Mouse (Mus musculus) heart, adult 2 months (tissue): ENCODE measurements at regions not wholly inside any gene's neighbourhood (a gene's known extent, or its start where the extent isn't known, plus 50 kb on each side); places are given as distances from the start of the nearest gene placed in this dataset.
"Not testable (repeated sequence)": the region's sequence is repeated elsewhere in the genome, so short reads cannot be mapped to it uniquely, and the experiment has no call there.

ENCODE experiments used
- DNase-seq, 2 experiments: peaks; one replicate each; pipeline ENCODE4 v3.0.0; 2021
- H3K27ac ChIP-seq: fragments of 200-600 bp; 2 replicates; pipeline ENCODE4 v1.8.1; 2022
- H3K27me3 ChIP-seq: fragments of 200-500 bp; 2 replicates; pipeline ENCODE4 v1.6.1; 2012; ENCODE audit warnings: mild to moderate bottlenecking, low read length, inconsistent platforms, mixed read lengths; ENCODE audit not compliant: control insufficient read depth, insufficient read depth
- H3K36me3 ChIP-seq: fragments of 200-500 bp; 2 replicates; pipeline ENCODE4 v1.6.1; 2012; ENCODE audit warnings: low read length, inconsistent platforms; ENCODE audit not compliant: control insufficient read depth, insufficient read depth
- H3K4me1 ChIP-seq: fragments of 200-500 bp; 2 replicates; pipeline ENCODE4 v1.6.1; 2011; ENCODE audit warnings: low read length; ENCODE audit not compliant: control insufficient read depth, insufficient read depth
- H3K4me3 ChIP-seq: fragments of 200-600 bp; 2 replicates; pipeline ENCODE4 v1.8.1; 2022
- H3K79me2 ChIP-seq: fragments of 200-500 bp; replicated peaks from 2 replicates; pipeline ENCODE4 v1.6.1; 2012; ENCODE audit warnings: mild to moderate bottlenecking, inconsistent platforms, low read length, moderate library complexity, mixed read lengths; ENCODE audit not compliant: control insufficient read depth, insufficient read depth
- H3K9ac ChIP-seq: fragments of 200-500 bp; 2 replicates; pipeline ENCODE4 v1.6.1; 2012; ENCODE audit warnings: low read depth, mild to moderate bottlenecking, control low read depth, inconsistent platforms, low read length, mixed read lengths
- CTCF ChIP-seq: fragments of 200-600 bp; IDR thresholded peaks from 2 replicates; pipeline ENCODE4 v1.8.1; 2022; ENCODE audit warnings: antibody characterized with exemption, mild to moderate bottlenecking, moderate library complexity
- EP300 ChIP-seq: fragments of 200-500 bp; IDR thresholded peaks from 2 replicates; pipeline ENCODE4 v1.6.1; 2011; ENCODE audit warnings: low read depth, low read length, control low read depth; ENCODE audit not compliant: insufficient read depth
- POLR2A ChIP-seq: fragments of 200-500 bp; IDR thresholded peaks from 2 replicates; pipeline ENCODE4 v1.6.1; 2011; ENCODE audit warnings: mild to moderate bottlenecking, low read depth, low read length, control low read depth; ENCODE audit not compliant: insufficient read depth
- WGBS: fragments of 180-500 bp; shearing (Covaris S2); methylation state at CpG from one replicate; pipeline ENCODE4 v1.1.7; 2018; 5-methylcytosine and 5-hydroxymethylcytosine counted together
- intact Hi-C: fragments of 180-260 bp; cut with DNase I; formaldehyde crosslinking; loops from one replicate; pipeline ENCODE4 v1.15.1; 2025

- Histone ChIP-seq H3K79me2 (no peaks in the 10 kb centered on the region), H3K4me3 (no peak overlapping the region), H3K27ac (no peak overlapping the region), H3K9ac (no peak overlapping the region), H3K4me1 (no peaks in the 10 kb centered on the region), H3K36me3 (no peaks in the 10 kb centered on the region), H3K27me3 (no peaks in the 10 kb centered on the region)
- WGBS = 4% methylated on average over 4 of the region's 4 CpGs
- intact Hi-C loops = no loop called here
- TF ChIP-seq EP300 (no peak), CTCF (no peak), POLR2A (no peak)
- no peak for DNase-seq
Observed at GRCm38 (mm10) chr13:79765437-79765838, 1117.7 kb upstream of the Arrdc3 start.

GRCm38 (mm10) chr13:79784991-79785666 is 1098.1 kb upstream of the Arrdc3 start:
- Histone ChIP-seq H3K36me3 (no peaks in the 10 kb centered on the region), H3K27ac (no peak overlapping the region), H3K4me1 (no peaks in the 10 kb centered on the region), H3K79me2 (no peaks in the 10 kb centered on the region), H3K9ac (no peak overlapping the region), H3K27me3 (no peaks in the 10 kb centered on the region), H3K4me3 (no peak overlapping the region)
- no peak for DNase-seq
- WGBS = 72% methylated on average over 1 of the region's 1 CpGs
- no peak for TF ChIP-seq POLR2A
- TF ChIP-seq EP300 = no peak
- no peak for TF ChIP-seq CTCF
- intact Hi-C loops = no loop called here

GRCm38 (mm10) chr13:79801591-79801990 is 1081.6 kb upstream of the Arrdc3 start:
- intact Hi-C loops = no loop called here
- TF ChIP-seq POLR2A = no peak
- TF ChIP-seq EP300 = no peak
- Histone ChIP-seq H3K79me2 (no peaks in the 10 kb centered on the region), H3K4me1 (no peaks in the 10 kb centered on the region), H3K4me3 (no peak overlapping the region), H3K9ac (no peak overlapping the region), H3K36me3 (no peaks in the 10 kb centered on the region), H3K27me3 (no peaks in the 10 kb centered on the region), H3K27ac (no peak overlapping the region)
- no peak for DNase-seq
- 61% methylated on average over 2 of the region's 2 CpGs for WGBS

- TF ChIP-seq EP300 (no peak), POLR2A (no peak), CTCF (no peak)
Observed at GRCm38 (mm10) chr13:79835592-79835991, 1047.6 kb upstream of the Arrdc3 start.

GRCm38 (mm10) chr13:79844800-79845199 is 1038.4 kb upstream of the Arrdc3 start:
- Histone ChIP-seq H3K27ac (no peak overlapping the region), H3K9ac (no peak overlapping the region), H3K79me2 (no peaks in the 10 kb centered on the region), H3K4me1 (no peaks in the 10 kb centered on the region), H3K27me3 (no peaks in the 10 kb centered on the region), H3K4me3 (no peak overlapping the region), H3K36me3 (no peaks in the 10 kb centered on the region)
- whole genome bisulfite sequencing = 51% methylated on average over 2 of the region's 2 CpGs
- peak; percentile 23 for TF ChIP-seq CTCF
- no peak for TF ChIP-seq EP300
- no peak for TF ChIP-seq POLR2A
- intact Hi-C loops = no loop called here
- no peak for DNase-seq

More at GRCm38 (mm10) chr13:79835592-79835991, 1047.6 kb upstream of the Arrdc3 start:
- Histone ChIP-seq H3K9ac (no peak overlapping the region), H3K79me2 (no peaks in the 10 kb centered on the region), H3K27me3 (no peaks in the 10 kb centered on the region), H3K36me3 (no peaks in the 10 kb centered on the region), H3K4me3 (no peak overlapping the region), H3K4me1 (no peaks in the 10 kb centered on the region), H3K27ac (no peak overlapping the region)
- WGBS = 66% methylated on average over 1 of the region's 1 CpGs
- intact Hi-C loops = no loop called here
- no peak for DNase-seq

- H3K36me3 ChIP-seq, H3K9ac ChIP-seq, H3K27ac ChIP-seq, H3K4me1 ChIP-seq, H3K4me3 ChIP-seq, H3K27me3 ChIP-seq, intact Hi-C loops, DNase-seq, H3K79me2 ChIP-seq: not testable (repeated sequence)
- WGBS = 74% methylated on average over 1 of the region's 1 CpGs
Observed at GRCm38 (mm10) chr13:79867501-79867900, 1015.7 kb upstream of the Arrdc3 start.
